Mouse (Mus musculus): ENCODE results near the gene Golt1a. TPM values are rescaled to one million over a fixed set of nuclear protein-coding genes. Genes with fewer than 3 reads are reported as not detected.

The Golt1a gene
- polyA plus RNA-seq, 1 experiment, result 1.1 TPM

DNA sequence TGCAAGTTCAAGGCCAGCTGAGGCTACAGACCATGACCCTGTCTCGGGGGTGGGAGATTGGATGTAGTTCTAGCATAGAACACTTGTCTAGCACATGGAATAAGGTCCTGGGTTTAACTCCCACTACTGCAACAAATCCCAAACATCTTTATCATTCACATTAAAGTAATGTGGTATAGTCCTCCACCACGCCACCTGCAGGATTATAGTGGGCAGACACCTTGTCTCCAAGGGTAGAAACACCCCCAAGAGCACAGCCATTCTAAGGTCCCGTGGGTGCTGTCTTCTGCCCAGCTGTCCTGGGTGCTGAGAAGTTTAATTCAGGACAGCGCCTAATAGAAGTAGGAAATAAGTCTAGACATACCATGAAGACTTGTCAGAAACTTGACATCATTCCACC is 7.0 kb downstream of the Golt1a start:
- TF ChIP-seq CTCF (IDR thresholded peaks at IDR 0.05; ENCODE audit: insufficient read depth, low read length) (no peak), POLR2A (IDR thresholded peaks at IDR 0.05; ENCODE audit: borderline replicate concordance, extremely low read depth, low read depth, low read length) (no peak)
- no peak for DNase-seq
- Histone ChIP-seq H3K4me3 (replicated peaks; ENCODE audit: extremely low read depth, low read depth, low read length) (no peak overlapping the region), H3K4me1 (ENCODE audit: control insufficient read depth, insufficient read depth, low read length) (peaks cover 3% of the 10 kb centered on the region; the same call in 1 of the 2 replicates)
- 74% methylated on average over 4 of the region's 4 CpGs for WGBS

DNA sequence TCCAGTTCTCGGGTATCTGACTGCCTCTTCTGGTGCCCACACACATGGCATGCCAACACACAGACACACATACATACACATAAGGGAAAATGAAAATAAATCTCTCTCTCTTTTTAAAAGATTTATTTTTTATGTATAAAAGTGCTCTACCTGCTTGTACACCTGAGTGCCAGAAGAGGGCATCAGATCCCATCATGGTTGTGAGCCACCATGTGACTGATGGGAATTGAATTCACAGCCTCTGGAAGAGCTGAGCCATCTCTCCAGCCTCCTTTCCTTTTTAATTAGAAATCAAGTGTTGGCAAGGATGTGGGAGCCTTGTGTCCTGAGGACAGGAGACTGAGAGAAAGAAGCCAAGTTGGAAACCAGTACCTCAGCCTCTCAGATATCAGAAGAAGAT is 7.5 kb downstream of the Golt1a start:
- DNase-seq, result no peak
- Histone ChIP-seq H3K4me3 (replicated peaks; ENCODE audit: extremely low read depth, low read depth, low read length) (no peak overlapping the region), H3K4me1 (ENCODE audit: control insufficient read depth, insufficient read depth, low read length) (peaks cover under 1% of the 10 kb centered on the region; the same call in 1 of the 2 replicates)
- TF ChIP-seq POLR2A (IDR thresholded peaks at IDR 0.05; ENCODE audit: borderline replicate concordance, extremely low read depth, low read depth, low read length), result no peak
- TF ChIP-seq CTCF (IDR thresholded peaks at IDR 0.05; ENCODE audit: insufficient read depth, low read length), result peak; percentile 23; the same call in 1 of the 2 replicates
- 74% methylated on average over 1 of the region's 1 CpGs for WGBS

DNA sequence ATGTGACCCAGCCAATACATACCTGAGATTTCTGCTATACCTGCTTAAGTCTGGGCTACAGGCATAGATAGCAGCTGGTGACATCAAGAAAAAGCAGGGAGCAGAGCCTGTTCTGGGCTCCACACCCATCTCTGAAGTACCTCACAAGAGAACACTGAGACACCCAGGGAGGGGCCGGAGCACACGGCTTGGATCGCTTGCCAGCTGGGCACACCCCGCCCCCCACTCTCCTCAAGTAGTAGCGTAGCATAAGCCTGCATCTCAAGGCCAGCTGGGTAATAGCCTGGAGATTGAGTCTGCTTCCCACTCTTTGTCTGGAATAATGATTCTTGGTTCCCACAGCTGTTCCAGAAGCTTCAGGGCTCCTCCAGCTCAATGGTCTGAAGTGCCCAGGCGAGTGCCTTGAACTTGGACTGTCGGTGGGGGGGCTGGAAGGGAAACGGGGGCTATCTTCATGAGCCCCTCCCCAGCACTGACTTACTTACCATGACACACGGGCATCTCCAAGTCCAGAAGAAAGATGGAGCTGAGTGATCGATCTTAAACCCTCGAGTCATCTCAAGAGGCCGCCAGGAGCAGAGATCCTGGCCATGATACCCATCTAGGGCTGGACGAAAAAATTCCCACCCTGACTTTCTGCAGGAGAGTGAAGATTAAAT is 11.8 kb downstream of the Golt1a start, which contains the start of gene Kiss1:
Gene Kiss1 (plus strand): TSS at position 609 of the 659 bp plus-strand sequence.
- Histone ChIP-seq H3K4me3 (replicated peaks; ENCODE audit: extremely low read depth, low read depth, low read length) (no peak within 1 kb of the TSS), H3K4me1 (ENCODE audit: control insufficient read depth, insufficient read depth, low read length) (no peaks in the 10 kb centered on the region)
- TF ChIP-seq POLR2A (IDR thresholded peaks at IDR 0.05; ENCODE audit: borderline replicate concordance, extremely low read depth, low read depth, low read length) (no peak), CTCF (IDR thresholded peaks at IDR 0.05; ENCODE audit: insufficient read depth, low read length) (no peak)
- 63% methylated on average over 13 of the region's 13 CpGs for WGBS
- peak; percentile 32 for DNase-seq

DNA sequence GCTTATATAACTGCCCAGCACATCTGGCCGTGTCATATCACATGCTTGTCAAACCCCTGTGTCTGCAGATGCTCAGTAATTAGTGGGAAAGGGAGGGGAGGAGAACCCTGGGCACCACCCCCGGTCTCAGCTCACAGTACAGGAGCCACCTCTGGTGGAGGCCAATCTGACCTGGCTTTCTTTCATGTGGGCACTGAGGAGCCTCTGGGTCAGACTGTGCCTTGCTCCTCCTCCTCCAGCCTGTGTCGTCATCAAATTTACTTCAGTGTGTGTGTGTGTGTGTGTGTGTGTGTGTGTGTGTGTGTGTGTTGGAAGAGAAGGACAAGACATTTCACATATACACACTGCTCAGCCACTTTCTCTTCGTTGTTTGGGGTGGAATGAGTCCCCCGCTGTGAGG is 13.7 kb downstream of the Golt1a start:
- 40% methylated on average over 5 of the region's 5 CpGs for WGBS
- TF ChIP-seq CTCF (IDR thresholded peaks at IDR 0.05; ENCODE audit: insufficient read depth, low read length), result no peak
- TF ChIP-seq POLR2A (IDR thresholded peaks at IDR 0.05; ENCODE audit: borderline replicate concordance, extremely low read depth, low read depth, low read length), result no peak
- no peak for DNase-seq
- no peak overlapping the region for H3K4me3 ChIP-seq (replicated peaks; ENCODE audit: extremely low read depth, low read depth, low read length)
- no peaks in the 10 kb centered on the region for H3K4me1 ChIP-seq (ENCODE audit: control insufficient read depth, insufficient read depth, low read length)

DNA sequence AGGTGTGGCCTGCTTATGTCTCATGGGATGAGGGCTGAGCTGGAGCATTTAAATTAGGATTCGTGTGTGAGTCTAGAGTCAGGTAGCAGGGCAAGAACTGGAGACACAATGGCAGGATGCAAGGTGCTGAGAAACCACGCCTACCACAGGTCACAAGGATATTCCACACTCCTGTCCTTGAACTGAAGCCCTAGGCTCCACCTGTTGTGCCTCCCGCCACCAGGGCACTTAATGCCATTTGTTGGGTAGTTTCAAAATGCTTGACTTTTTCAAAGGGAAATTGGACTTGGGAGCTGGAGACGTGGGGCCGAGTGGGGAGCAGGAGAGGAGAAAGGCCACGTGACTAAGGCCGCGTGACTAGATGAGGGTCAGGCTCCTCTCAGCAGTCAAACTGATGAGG is 16.4 kb downstream of the Golt1a start:
- WGBS, result 76% methylated on average over 8 of the region's 8 CpGs

DNA sequence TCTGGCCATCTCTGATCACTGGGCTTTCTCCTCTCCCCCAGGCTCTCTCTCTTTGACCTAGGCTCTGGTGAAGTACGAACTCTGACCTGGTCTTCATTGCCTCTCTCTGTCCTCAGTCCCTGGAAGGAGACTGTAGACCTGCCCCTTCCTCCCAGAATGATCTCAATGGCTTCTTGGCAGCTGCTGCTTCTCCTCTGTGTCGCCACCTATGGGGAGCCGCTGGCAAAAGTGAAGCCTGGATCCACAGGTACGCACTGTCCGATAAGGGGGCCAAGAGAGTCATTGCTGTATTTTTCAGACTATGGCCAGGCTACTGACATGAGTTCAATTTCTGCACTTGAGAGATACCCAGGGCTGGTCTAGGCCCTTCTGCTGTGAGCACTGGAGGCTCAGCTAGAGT is 17.5 kb downstream of the Golt1a start:
- no peak for DNase-seq
- 71% methylated on average over 5 of the region's 5 CpGs for WGBS
- no peak for TF ChIP-seq POLR2A (IDR thresholded peaks at IDR 0.05; ENCODE audit: borderline replicate concordance, extremely low read depth, low read depth, low read length)
- TF ChIP-seq CTCF (IDR thresholded peaks at IDR 0.05; ENCODE audit: insufficient read depth, low read length), result no peak

More for the DNA sequence above, 16.4 kb downstream of the Golt1a start:
- DNase-seq, result no peak
- H3K4me3 ChIP-seq (replicated peaks; ENCODE audit: extremely low read depth, low read depth, low read length), result no peak overlapping the region
- TF ChIP-seq CTCF (IDR thresholded peaks at IDR 0.05; ENCODE audit: insufficient read depth, low read length) (no peak), POLR2A (IDR thresholded peaks at IDR 0.05; ENCODE audit: borderline replicate concordance, extremely low read depth, low read depth, low read length) (no peak)
- peaks cover 8% of the 10 kb centered on the region for H3K4me1 ChIP-seq (ENCODE audit: control insufficient read depth, insufficient read depth, low read length)

DNA sequence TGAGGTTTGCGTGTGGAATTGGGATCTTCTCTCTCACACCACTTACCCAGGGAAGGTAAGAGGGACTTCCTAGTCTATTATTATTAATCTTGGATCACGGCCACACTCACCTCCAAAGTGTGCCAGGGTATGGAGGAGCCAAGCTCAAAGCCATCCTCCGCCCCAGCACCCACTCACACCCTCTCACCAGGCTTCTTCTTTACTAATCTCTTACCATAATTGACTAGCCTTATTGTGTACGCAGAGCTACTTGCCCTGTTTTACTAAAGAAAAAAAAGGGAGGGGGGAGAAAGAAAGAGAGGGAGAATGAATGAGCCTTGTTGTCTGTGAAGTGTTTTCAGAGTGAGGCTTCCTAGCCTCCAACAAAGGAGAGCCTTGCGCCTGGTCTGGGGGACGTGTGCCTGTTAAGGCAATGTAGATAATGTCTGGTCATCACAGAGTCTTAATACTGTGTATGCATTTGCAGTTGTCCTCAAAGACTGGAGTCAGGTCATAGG is 18.7 kb downstream of the Golt1a start:
- no peak for TF ChIP-seq POLR2A (IDR thresholded peaks at IDR 0.05; ENCODE audit: borderline replicate concordance, extremely low read depth, low read depth, low read length)
- no peak for TF ChIP-seq CTCF (IDR thresholded peaks at IDR 0.05; ENCODE audit: insufficient read depth, low read length)
- DNase-seq, result no peak
- no peak overlapping the region for H3K4me3 ChIP-seq (replicated peaks; ENCODE audit: extremely low read depth, low read depth, low read length)
- WGBS, result 65% methylated on average over 6 of the region's 6 CpGs
- H3K4me1 ChIP-seq (ENCODE audit: control insufficient read depth, insufficient read depth, low read length), result peaks cover 8% of the 10 kb centered on the region

More for the DNA sequence above, 17.5 kb downstream of the Golt1a start:
- no peak overlapping the region for H3K4me3 ChIP-seq (replicated peaks; ENCODE audit: extremely low read depth, low read depth, low read length)
- peaks cover 8% of the 10 kb centered on the region for H3K4me1 ChIP-seq (ENCODE audit: control insufficient read depth, insufficient read depth, low read length)

DNA sequence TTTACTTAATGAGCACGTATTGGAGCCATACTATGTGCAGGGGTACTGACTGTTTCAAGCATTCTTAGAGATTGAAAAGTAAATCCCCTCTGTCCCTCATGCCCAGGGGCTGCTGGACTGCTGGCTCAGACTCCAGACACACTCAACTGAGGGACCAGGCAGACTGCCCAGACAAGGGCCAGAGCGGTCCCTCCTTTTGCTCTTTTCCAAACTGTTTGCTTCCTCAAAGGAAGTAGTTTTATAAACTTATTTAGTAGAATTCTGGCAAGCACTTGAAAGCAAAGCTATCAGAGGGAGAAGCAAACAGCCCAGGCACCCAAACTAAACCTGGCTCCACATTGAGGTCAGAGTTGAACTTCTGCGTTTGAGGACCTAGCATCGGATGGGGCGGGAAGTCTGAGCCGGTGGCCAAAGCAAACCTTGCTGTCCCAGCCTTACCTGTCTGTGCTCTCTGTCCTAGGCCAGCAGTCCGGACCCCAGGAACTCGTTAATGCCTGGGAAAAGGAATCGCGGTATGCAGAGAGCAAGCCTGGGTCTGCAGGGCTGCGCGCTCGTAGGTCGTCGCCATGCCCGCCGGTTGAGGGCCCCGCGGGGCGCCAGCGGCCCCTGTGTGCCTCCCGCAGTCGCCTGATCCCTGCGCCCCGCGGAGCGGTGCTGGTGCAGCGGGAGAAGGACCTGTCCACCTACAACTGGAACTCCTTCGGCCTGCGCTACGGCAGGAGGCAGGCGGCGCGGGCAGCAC is 19.5 kb downstream of the Golt1a start:
- 12% methylated on average over 34 of the region's 34 CpGs for WGBS
- Histone ChIP-seq H3K4me1 (ENCODE audit: control insufficient read depth, insufficient read depth, low read length) (peaks cover 8% of the 10 kb centered on the region), H3K4me3 (replicated peaks; ENCODE audit: extremely low read depth, low read depth, low read length) (peak overlapping the region; percentile 17)
- DNase-seq, result peak; percentile 36
- TF ChIP-seq POLR2A (IDR thresholded peaks at IDR 0.05; ENCODE audit: borderline replicate concordance, extremely low read depth, low read depth, low read length) (no peak), CTCF (IDR thresholded peaks at IDR 0.05; ENCODE audit: insufficient read depth, low read length) (no peak)

DNA sequence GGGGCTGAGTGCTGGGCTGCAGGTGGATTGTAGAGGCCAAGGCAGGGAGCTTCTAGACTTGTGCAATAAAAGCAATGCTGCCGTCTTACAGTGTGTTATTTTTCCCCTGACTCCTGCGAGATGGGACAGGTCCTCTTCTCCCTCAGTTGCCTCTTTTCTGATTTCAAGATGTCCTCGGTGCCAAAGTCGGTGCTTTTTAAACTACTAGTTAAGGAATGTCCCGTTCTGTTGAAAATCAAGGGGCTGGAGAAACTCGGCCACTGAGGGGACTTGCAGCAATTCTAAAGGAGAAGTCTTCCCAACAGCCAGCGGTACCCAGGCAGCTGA is 20.0 kb downstream of the Golt1a start:
- DNase-seq, result no peak
- WGBS, result 39% methylated on average over 7 of the region's 7 CpGs
- Histone ChIP-seq H3K4me3 (replicated peaks; ENCODE audit: extremely low read depth, low read depth, low read length) (no peak overlapping the region), H3K4me1 (ENCODE audit: control insufficient read depth, insufficient read depth, low read length) (peaks cover 8% of the 10 kb centered on the region)
- TF ChIP-seq POLR2A (IDR thresholded peaks at IDR 0.05; ENCODE audit: borderline replicate concordance, extremely low read depth, low read depth, low read length) (no peak), CTCF (IDR thresholded peaks at IDR 0.05; ENCODE audit: insufficient read depth, low read length) (no peak)
